Mouse (Mus musculus): Measurements from ENCODE around the gene Rdx. TPM values are rescaled to one million over a fixed set of nuclear protein-coding genes. Genes with fewer than 3 reads are reported as not detected.
"Not testable (repeated sequence)": the region's sequence is repeated elsewhere in the genome, so short reads cannot be mapped to it uniquely, and the experiment has no call there.

The Rdx gene
- total RNA-seq, 2 experiments from 2014 or later: 43.8 to 46.0 TPM

- intact Hi-C loops (cut with DNase I): loop anchor here (5.0 kb wide), 1 partner anchor 217 kb away; no protein-coding TSS in a partner anchor
- TF ChIP-seq CTCF (IDR thresholded peaks at IDR 0.05): no peak
- H3K27ac ChIP-seq: no peak overlapping the region
- no peak overlapping the region for H3K4me3 ChIP-seq
- DNase-seq (ENCODE audit: extremely low spot score in 1 of 2, low spot score in 2 of 2): no peak
Observed at GRCm38 (mm10) chr9:52070052-52070451, 23.1 kb downstream of the Rdx start.

GRCm38 (mm10) chr9:52071352-52071751, 24.4 kb downstream of the Rdx start:
- not testable (repeated sequence) for H3K4me3 ChIP-seq; DNase-seq (ENCODE audit: extremely low spot score in 1 of 2, low spot score in 2 of 2); H3K27ac ChIP-seq
- intact Hi-C loops (cut with DNase I): loop anchor here (5.0 kb wide), 1 partner anchor 216 kb away; no protein-coding TSS in a partner anchor

GRCm38 (mm10) chr9:52072202-52072601, 25.2 kb downstream of the Rdx start:
- intact Hi-C loops (cut with DNase I): loop anchor here (5.0 kb wide), 1 partner anchor 215 kb away; no protein-coding TSS in a partner anchor
- peak; percentile 41 for TF ChIP-seq CTCF (IDR thresholded peaks at IDR 0.05)
- no peak overlapping the region for H3K4me3 ChIP-seq
- DNase-seq (ENCODE audit: extremely low spot score in 1 of 2, low spot score in 2 of 2): no peak
- H3K27ac ChIP-seq: no peak overlapping the region

GRCm38 (mm10) chr9:52076089-52076488, 29.1 kb downstream of the Rdx start:
- Histone ChIP-seq H3K27ac (no peak overlapping the region), H3K4me3 (no peak overlapping the region)
- intact Hi-C loops (cut with DNase I): no loop called here
- DNase-seq (ENCODE audit: extremely low spot score in 1 of 2, low spot score in 2 of 2): no peak
- TF ChIP-seq CTCF (IDR thresholded peaks at IDR 0.05): no peak

- intact Hi-C loops (cut with DNase I): no loop called here
- no peak for TF ChIP-seq CTCF (IDR thresholded peaks at IDR 0.05)
- Histone ChIP-seq H3K4me3 (no peak overlapping the region), H3K27ac (no peak overlapping the region)
- DNase-seq (ENCODE audit: extremely low spot score in 1 of 2, low spot score in 2 of 2): no peak
Observed at GRCm38 (mm10) chr9:52077692-52078091, 30.7 kb downstream of the Rdx start.

GRCm38 (mm10) chr9:52081979-52082378, 35.0 kb downstream of the Rdx start:
- Histone ChIP-seq H3K27ac (no peak overlapping the region), H3K4me3 (no peak overlapping the region)
- DNase-seq (ENCODE audit: extremely low spot score in 1 of 2, low spot score in 2 of 2): no peak
- no peak for TF ChIP-seq CTCF (IDR thresholded peaks at IDR 0.05)
- intact Hi-C loops (cut with DNase I): no loop called here

- intact Hi-C loops (cut with DNase I): no loop called here
- no peak for TF ChIP-seq CTCF (IDR thresholded peaks at IDR 0.05)
- Histone ChIP-seq H3K4me3 (no peak overlapping the region), H3K27ac (no peak overlapping the region)
- no peak for DNase-seq (ENCODE audit: extremely low spot score in 1 of 2, low spot score in 2 of 2)
Observed at GRCm38 (mm10) chr9:52082414-52082813, 35.4 kb downstream of the Rdx start.

GRCm38 (mm10) chr9:52091752-52092151, 44.8 kb downstream of the Rdx start:
- no peak for DNase-seq (ENCODE audit: extremely low spot score in 1 of 2, low spot score in 2 of 2)
- intact Hi-C loops (cut with DNase I): no loop called here

GRCm38 (mm10) chr9:52092311-52092710, 45.3 kb downstream of the Rdx start:
- DNase-seq (ENCODE audit: extremely low spot score in 1 of 2, low spot score in 2 of 2): no peak
- intact Hi-C loops (cut with DNase I): no loop called here
- no peak overlapping the region for H3K4me3 ChIP-seq

More at GRCm38 (mm10) chr9:52091752-52092151, 44.8 kb downstream of the Rdx start:
- H3K4me3 ChIP-seq: no peak overlapping the region
- TF ChIP-seq CTCF (IDR thresholded peaks at IDR 0.05): no peak
- H3K27ac ChIP-seq: no peak overlapping the region

GRCm38 (mm10) chr9:52093108-52093507, 46.1 kb downstream of the Rdx start:
- no peak for DNase-seq (ENCODE audit: extremely low spot score in 1 of 2, low spot score in 2 of 2)
- TF ChIP-seq CTCF (IDR thresholded peaks at IDR 0.05): no peak
- Histone ChIP-seq H3K4me3 (no peak overlapping the region), H3K27ac (no peak overlapping the region)
- intact Hi-C loops (cut with DNase I): no loop called here

More at GRCm38 (mm10) chr9:52092311-52092710, 45.3 kb downstream of the Rdx start:
- no peak overlapping the region for H3K27ac ChIP-seq
- no peak for TF ChIP-seq CTCF (IDR thresholded peaks at IDR 0.05)

GRCm38 (mm10) chr9:52094016-52094415, 47.0 kb downstream of the Rdx start:
- TF ChIP-seq CTCF (IDR thresholded peaks at IDR 0.05): no peak
- Histone ChIP-seq H3K4me3 (no peak overlapping the region), H3K27ac (no peak overlapping the region)
- DNase-seq (ENCODE audit: extremely low spot score in 1 of 2, low spot score in 2 of 2): no peak
- intact Hi-C loops (cut with DNase I): no loop called here

- TF ChIP-seq CTCF (IDR thresholded peaks at IDR 0.05): no peak
- intact Hi-C loops (cut with DNase I): no loop called here
- no peak for DNase-seq (ENCODE audit: extremely low spot score in 1 of 2, low spot score in 2 of 2)
- H3K4me3 ChIP-seq: no peak overlapping the region
- H3K27ac ChIP-seq: no peak overlapping the region
Observed at GRCm38 (mm10) chr9:52094471-52094980, 47.6 kb downstream of the Rdx start.

- no peak for TF ChIP-seq CTCF (IDR thresholded peaks at IDR 0.05)
- intact Hi-C loops (cut with DNase I): no loop called here
Observed at GRCm38 (mm10) chr9:52095666-52096065, 48.7 kb downstream of the Rdx start.

More at GRCm38 (mm10) chr9:52095666-52096065, 48.7 kb downstream of the Rdx start:
- H3K4me3 ChIP-seq: no peak overlapping the region
- no peak overlapping the region for H3K27ac ChIP-seq
- no peak for DNase-seq (ENCODE audit: extremely low spot score in 1 of 2, low spot score in 2 of 2)
